Mouse (Mus musculus) ZHBTc4 (cell line): ENCODE measurements around the gene Cyp2c54.
"Not testable (repeated sequence)": the region's sequence is repeated elsewhere in the genome, so short reads cannot be mapped to it uniquely, and the experiment has no call there.

Experiments
- DNase-seq: peaks from one replicate; pipeline ENCODE4 v3.0.0-alpha.2; 2011; ENCODE audit warnings: low read depth, low spot score

The Cyp2c54 gene

GRCm38 (mm10) chr19:40073701-40074100 is at the start of gene Cyp2c54:
Cyp2c54 (minus strand) TSS chr19:40073827.
- no peak for DNase-seq

- DNase-seq: not testable (repeated sequence)
These were observed 46.0 kb upstream of the Cyp2c54 start for GRCm38 (mm10) chr19:40119624-40120023.

DNA sequence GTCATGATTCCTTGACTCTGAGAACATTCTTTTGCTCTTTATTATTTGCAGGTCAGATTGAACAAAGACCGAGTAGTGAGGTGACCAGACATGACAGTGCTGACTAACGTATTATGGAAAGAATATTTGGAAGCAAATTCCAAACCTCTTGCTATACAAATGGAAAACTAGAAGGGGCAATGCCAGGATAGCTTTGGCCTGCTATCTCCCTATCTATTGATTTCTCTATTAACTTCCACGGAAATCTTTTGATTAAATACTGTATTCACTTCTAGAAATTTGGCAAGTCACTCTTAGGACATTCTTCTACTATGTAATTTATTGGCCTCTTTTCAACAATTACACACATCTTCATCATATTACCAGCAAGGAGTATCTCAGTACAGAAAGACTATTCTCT is 17.5 kb upstream of the Cyp2c54 start:
- DNase-seq: no peak

GRCm38 (mm10) chr19:40089421-40089820 is 15.8 kb upstream of the Cyp2c54 start, which contains the start of gene Cyp2c50:
Cyp2c50 (plus strand) TSS chr19:40089688.
- not testable (repeated sequence) for DNase-seq

- no peak for DNase-seq
These were observed 14.8 kb upstream of the Cyp2c54 start for GRCm38 (mm10) chr19:40088381-40088780.

DNA sequence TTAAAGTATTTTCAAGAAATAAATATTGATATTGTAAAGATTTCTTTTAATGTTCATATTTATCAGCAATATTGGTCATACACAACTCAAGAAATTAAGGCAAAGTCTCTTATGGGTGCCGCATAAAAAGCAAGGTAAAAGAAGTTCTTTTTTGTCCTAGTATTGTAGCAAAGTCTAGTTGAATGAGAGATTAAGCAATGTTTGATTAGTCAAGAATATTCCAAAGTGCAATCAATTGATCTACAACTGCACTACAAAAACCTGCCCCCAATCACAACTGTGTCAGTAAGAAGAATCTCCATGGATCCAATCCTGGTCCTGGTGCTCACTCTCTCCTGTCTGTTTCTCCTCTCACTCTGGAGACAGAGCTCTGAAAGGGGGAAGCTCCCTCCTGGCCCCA is 81.5 kb downstream of the Cyp2c54 start, which contains the start of gene Cyp2c37:
Gene Cyp2c37 (plus strand): TSS at position 285 of the 400 bp plus-strand sequence.
- DNase-seq: not testable (repeated sequence)

DNA sequence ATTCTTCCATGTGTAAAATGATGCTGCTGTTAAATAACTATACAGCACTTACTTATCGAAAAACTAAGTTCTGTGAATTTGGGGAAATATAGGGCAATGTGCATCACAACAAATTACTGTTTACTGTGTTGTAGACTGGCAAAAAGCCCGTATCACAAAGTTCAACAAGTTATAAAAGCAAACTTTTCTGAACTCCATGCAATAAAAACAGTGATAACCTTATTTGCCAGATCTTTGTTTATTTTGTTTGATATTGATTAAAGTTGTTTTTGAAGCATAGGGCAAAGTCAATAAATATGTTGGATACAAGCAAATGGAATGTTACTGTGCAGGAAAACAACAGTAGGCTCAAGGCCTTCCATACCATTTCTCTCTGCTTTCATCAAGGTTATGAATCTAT is 84.2 kb downstream of the Cyp2c54 start:
- DNase-seq: no peak
